ENCODE assay signal across 8 mouse cellular contexts in genomic region chr11:76399587-76400330, GRCm38 (mm10). TPM values are rescaled to one million over a fixed set of nuclear protein-coding genes. Genes with fewer than 3 reads are reported as not detected.
DNase-seq lines count a peak whose midpoint lies in the region; ATAC-seq and TF ChIP-seq lines count a peak whose summit lies in the region.

No protein-coding gene starts in this region.

- H3K4me2 ChIP-seq in limb, embryonic 12.5 days = peak overlapping the region; percentile 90
- H3K4me2 ChIP-seq in midbrain, embryonic 15.5 days = peak overlapping the region; percentile 95

- no peak overlapping the region for H3K27ac ChIP-seq in bone marrow, adult 2 months (ENCODE audit: control insufficient read depth, insufficient read depth, low read depth, low read length, poor library complexity)
- peak overlapping the region; percentile 92 for H3K27ac ChIP-seq in limb, embryonic 12.5 days
- peak overlapping the region; percentile 83; the same call in 1 of the 2 replicates for H3K27ac ChIP-seq in midbrain, embryonic 15.5 days

- H3K9me3 ChIP-seq in limb, embryonic 12.5 days = no peaks in the 10 kb centered on the region
- no peaks in the 10 kb centered on the region for H3K9me3 ChIP-seq in midbrain, embryonic 15.5 days

- H3K36me3 ChIP-seq in limb, embryonic 12.5 days = no peaks in the 10 kb centered on the region
- no peaks in the 10 kb centered on the region for H3K36me3 ChIP-seq in midbrain, embryonic 15.5 days (replicated peaks)

- H3K4me1 ChIP-seq in bone marrow, adult 2 months (ENCODE audit: control insufficient read depth, insufficient read depth, low read length) = no peaks in the 10 kb centered on the region
- peaks cover 25% of the 10 kb centered on the region for H3K4me1 ChIP-seq in limb, embryonic 12.5 days (replicated peaks)
- H3K4me1 ChIP-seq in midbrain, embryonic 15.5 days = peaks cover 19% of the 10 kb centered on the region

- H3K9ac ChIP-seq in limb, embryonic 12.5 days (replicated peaks) = peak overlapping the region; percentile 89; the same call in 1 of the 2 replicates
- no peak overlapping the region; the same call in 1 of the 2 replicates for H3K9ac ChIP-seq in midbrain, embryonic 15.5 days

- H3K27me3 ChIP-seq in limb, embryonic 12.5 days = no peaks in the 10 kb centered on the region
- no peaks in the 10 kb centered on the region for H3K27me3 ChIP-seq in midbrain, embryonic 15.5 days (replicated peaks)

- peak; percentile 19; the same call in 1 of the 2 replicates for ATAC-seq in erythroblast, adult 5-6 weeks (replicated peaks; ENCODE audit: low FRiP score, poor library complexity, severe bottlenecking)
- ATAC-seq in limb, embryonic 12.5 days (ENCODE audit: insufficient number of reproducible peaks, insufficient read depth, low FRiP score, low TSS enrichment, low read depth) = 0 out of 2 replicates have a peak, but pooled peaks have one; percentile 2
- ATAC-seq in midbrain, embryonic 15.5 days (replicated peaks) = 0 out of 2 replicates have a peak, but pooled peaks have one; percentile 35

- TF ChIP-seq CTCF in bone marrow, adult 2 months (IDR thresholded peaks at IDR 0.05; ENCODE audit: control insufficient read depth, insufficient read depth, low read length) = no peak

- DNase-seq in adrenal gland, adult 2 months = peak; percentile 57
- no peak for DNase-seq in adrenal gland, postnatal 4 days (ENCODE audit: low spot score in 2 of 2)
- DNase-seq in heart, postnatal 4 days = peak; percentile 56
- DNase-seq in right cerebral cortex, postnatal 14 days = no peak

- TF ChIP-seq POLR2A in bone marrow, adult 2 months (IDR thresholded peaks at IDR 0.05; ENCODE audit: borderline replicate concordance, control insufficient read depth, low read depth, low read length) = no peak

- H3K4me3 ChIP-seq in bone marrow, adult 2 months (replicated peaks; ENCODE audit: control insufficient read depth, low read depth, low read length) = peak overlapping the region; percentile 76
- H3K4me3 ChIP-seq in limb, embryonic 12.5 days (replicated peaks) = peak overlapping the region; percentile 88
- H3K4me3 ChIP-seq in midbrain, embryonic 15.5 days = peak overlapping the region; percentile 74; the same call in 1 of the 2 replicates

- WGBS in bone marrow, adult 2 months = 2% methylated on average over 11 of the region's 11 CpGs
- 11% methylated on average over 11 of the region's 11 CpGs for WGBS in limb, embryonic 12.5 days
- WGBS in midbrain, embryonic 15.5 days = 9% methylated on average over 11 of the region's 11 CpGs

RNA-seq across cellular contexts. Expression of gene Nxn, which starts 0.8 kb away (rescaled TPM):
- 10 to 100 TPM; 28.9 to 31.6 TPM for total RNA-seq in adrenal gland, adult 2 months (2021)
- polyA plus RNA-seq in adrenal gland, adult 2 months (2012; rRNA removed) = 21.5 and 25.2 TPM in 2 replicates
- total RNA-seq in adrenal gland, postnatal 4 days (2021) = 10 to 100 TPM; 26.4 to 28.3 TPM
- polyA plus RNA-seq in bone marrow, adult 2 months (2011; ENCODE audit: insufficient read depth, insufficient read length, low replicate concordance, missing spikeins) = 5.2 and 14.4 TPM in 2 replicates
- 5.0 and 9.0 TPM in 2 replicates for total RNA-seq in erythroblast, adult 5-6 weeks (2015; ENCODE audit: low replicate concordance)
- 3.2 and 3.7 TPM in 2 replicates for total RNA-seq in erythroblast, adult 5-6 weeks (2017; ENCODE audit: low replicate concordance)
- total RNA-seq in heart, postnatal 4 days (2021) = 10 to 100 TPM; 17.2 to 20.5 TPM
- 61.2 and 67.7 TPM in 2 replicates for polyA plus RNA-seq in limb, embryonic 12.5 days (2016; fragmentation: Nextera tagmentation; extraction: Ambion mirVana)
- 22.3 and 23.1 TPM in 2 replicates for polyA plus RNA-seq in midbrain, embryonic 15.5 days (2015; fragmentation: Nextera tagmentation; extraction: Ambion mirVana)

RNA-seq across cellular contexts. Expression of gene Timm22, which starts 7.0 kb away (rescaled TPM):
- 10 to 100 TPM; 37.9 to 53.7 TPM for total RNA-seq in adrenal gland, adult 2 months (2021)
- 13.8 and 21.4 TPM in 2 replicates for polyA plus RNA-seq in adrenal gland, adult 2 months (2012; rRNA removed)
- total RNA-seq in adrenal gland, postnatal 4 days (2021) = 10 to 100 TPM; 46.5 to 52.9 TPM
- polyA plus RNA-seq in bone marrow, adult 2 months (2011; ENCODE audit: insufficient read depth, insufficient read length, low replicate concordance, missing spikeins) = 6.2 and 7.1 TPM in 2 replicates
- 5.4 and 6.3 TPM in 2 replicates for total RNA-seq in erythroblast, adult 5-6 weeks (2015; ENCODE audit: low replicate concordance)
- 1.6 and 1.7 TPM in 2 replicates for total RNA-seq in erythroblast, adult 5-6 weeks (2017; ENCODE audit: low replicate concordance)
- total RNA-seq in heart, postnatal 4 days (2021) = 10 to 100 TPM; 38.9 to 48.2 TPM
- polyA plus RNA-seq in limb, embryonic 12.5 days (2016; fragmentation: Nextera tagmentation; extraction: Ambion mirVana) = 127 and 149 TPM in 2 replicates
- polyA plus RNA-seq in midbrain, embryonic 15.5 days (2015; fragmentation: Nextera tagmentation; extraction: Ambion mirVana) = 103 and 109 TPM in 2 replicates

Comparison
In these comparisons a context has a peak if more than half of its experiments do, and no peak if none do; other contexts are left out.
1. DNase-seq: peak in adrenal gland, adult 2 months (single experiment) and heart, postnatal 4 days (single experiment); none in adrenal gland, postnatal 4 days (0 of 2) and right cerebral cortex, postnatal 14 days (single experiment).
2. RNA of gene Timm22, which starts 7.0 kb away (total RNA-seq): 37.9 to 53.7 TPM in adrenal gland, adult 2 months, 46.5 to 52.9 TPM in adrenal gland, postnatal 4 days and 38.9 to 48.2 TPM in heart, postnatal 4 days; 1.6 to 6.3 TPM in erythroblast, adult 5-6 weeks; every median in the first group is over 4 times any median in the second.
3. Peak in every context shown above with its lines, with median percentiles within 50 percentile points of each other: H3K4me3 ChIP-seq and ATAC-seq.